In genomic region chr1:134193126-134193525, GRCm38 (mm10) we compare ENCODE assay signal across 17 mouse cellular contexts. TPM values are rescaled to one million over a fixed set of nuclear protein-coding genes. Genes with fewer than 3 reads are reported as not detected.
DNase-seq lines count a peak whose midpoint lies in the region; ATAC-seq and TF ChIP-seq lines count a peak whose summit lies in the region.
"Had no signal": no experiment of that assay in that cellular context is flagged by ENCODE, and none has a peak within 500 bp of the region (broad histone marks: within the 10 kb centered on the region; RNA-seq: fewer than 3 reads in every experiment).

Mybph (plus strand) TSS chr1:134193448.

- intact Hi-C loops in left cerebral cortex, adult 2 months (cut with DNase I), result no loop called here
- intact Hi-C loops in left cerebral cortex, postnatal 36 days (cut with DNase I), result no loop called here

- WGBS in limb, embryonic 14.5 days, result 70% methylated on average over 1 of the region's 1 CpGs

- no peak within 1 kb of the TSS for H3K4me3 ChIP-seq in left cerebral cortex, adult 2 months
- H3K4me3 ChIP-seq in limb, embryonic 14.5 days (replicated peaks; ENCODE audit: low read length), result no peak within 1 kb of the TSS
- H3K4me3 ChIP-seq: erythroblast, embryonic 14.5 days; hindbrain, embryonic 12.5 days had no signal

- DNase-seq in cerebellum, adult 9-11 months, result peak; percentile 56
- DNase-seq in cerebellum, postnatal 4 days (ENCODE audit: low spot score in 2 of 2), result no peak
- no peak for DNase-seq in left cerebral cortex, adult 2 months (ENCODE audit: extremely low spot score in 1 of 2, low spot score in 2 of 2)
- no peak for DNase-seq in left cerebral cortex, postnatal 36 days (ENCODE audit: low spot score in 2 of 2)
- DNase-seq in gastrocnemius, adult 18-20 months (ENCODE audit: low spot score), result peak; percentile 56
- no peak for DNase-seq in limb, embryonic 14.5 days (ENCODE audit: low spot score)
- DNase-seq: B cell, adult 2 months; kidney, adult 18-20 months; kidney, postnatal 4 days; lung, postnatal 36 days; thymus, postnatal 14 days had no signal

- no peaks in the 10 kb centered on the region for H3K36me3 ChIP-seq in limb, embryonic 14.5 days (ENCODE audit: control insufficient read depth, insufficient read depth, low read length)
- H3K36me3 ChIP-seq: hindbrain, embryonic 12.5 days had no signal

- H3K4me2 ChIP-seq in limb, embryonic 14.5 days (replicated peaks; ENCODE audit: low read depth, low read length, severe bottlenecking), result no peak within 1 kb of the TSS
- H3K4me2 ChIP-seq: hindbrain, embryonic 12.5 days had no signal

- H3K27me3 ChIP-seq in limb, embryonic 14.5 days (ENCODE audit: control insufficient read depth, insufficient read depth, low read length), result no peaks in the 10 kb centered on the region
- H3K27me3 ChIP-seq: hindbrain, embryonic 12.5 days had no signal

- H3K9ac ChIP-seq in limb, embryonic 14.5 days (ENCODE audit: low read depth, low read length, severe bottlenecking), result peak within 1 kb of the TSS; percentile 28; the same call in 1 of the 2 replicates
- H3K9ac ChIP-seq: hindbrain, embryonic 12.5 days had no signal

- peaks cover 33% of the 10 kb centered on the region for H3K4me1 ChIP-seq in limb, embryonic 14.5 days (ENCODE audit: control insufficient read depth, insufficient read depth, low read length)

- H3K9me3 ChIP-seq in limb, embryonic 14.5 days (ENCODE audit: control insufficient read depth, low read length), result no peaks in the 10 kb centered on the region
- H3K9me3 ChIP-seq: hindbrain, embryonic 12.5 days had no signal

- TF ChIP-seq POLR2A in limb, embryonic 14.5 days (IDR thresholded peaks at IDR 0.05; ENCODE audit: borderline replicate concordance, extremely low read depth, insufficient read depth, insufficient read length), result no peak

- no peak for ATAC-seq in limb, embryonic 14.5 days (ENCODE audit: low FRiP score, low read depth)
- ATAC-seq in inflammation-experienced regulatory T-cells, adult 6 months, result no peak
- no peak for ATAC-seq in megakaryocyte-erythroid progenitor cell, adult 5-6 weeks (replicated peaks; ENCODE audit: low FRiP score, low TSS enrichment, poor library complexity, severe bottlenecking)

- TF ChIP-seq CTCF in left cerebral cortex, adult 2 months (IDR thresholded peaks at IDR 0.05), result no peak

- H3K27ac ChIP-seq in left cerebral cortex, adult 2 months, result 0 out of 2 replicates have a peak within 1 kb of the TSS, but pooled peaks have one; percentile 21
- 0 out of 2 replicates have a peak within 1 kb of the TSS, but pooled peaks have one; percentile 19 for H3K27ac ChIP-seq in limb, embryonic 14.5 days (replicated peaks; ENCODE audit: low read depth, low read length)
- H3K27ac ChIP-seq: hindbrain, embryonic 12.5 days had no signal

RNA-seq across cellular contexts. Expression of gene Mybph, which starts in this region (rescaled TPM):
- under 1 TPM in 1 of 2 experiments, not detected in 1; 0.25 TPM for total RNA-seq in left cerebral cortex, adult 2 months (2021)
- total RNA-seq in left cerebral cortex, postnatal 36 days (2021), result under 1 TPM in 1 of 2 experiments, not detected in 1; 0.27 TPM
- 100 to 1,000 TPM; 192 to 275 TPM for total RNA-seq in gastrocnemius, adult 18-20 months (2021)
- polyA plus RNA-seq in limb, embryonic 14.5 days (2012; rRNA removed), result 92.6 and 110 TPM in 2 replicates
- 93.0 and 115 TPM in 2 replicates for polyA plus RNA-seq in limb, embryonic 14.5 days (2014; fragmentation: Nextera tagmentation; extraction: Ambion mirVana)
- not detected for polyA plus RNA-seq in inflammation-experienced regulatory T-cells, adult 6 months (2017; shearing (Covaris generic))
- total RNA-seq in megakaryocyte-erythroid progenitor cell, adult 5-6 weeks (2014; fragmentation: Nextera tagmentation), result not detected in 2 replicates
- not detected in 2 replicates for total RNA-seq in megakaryocyte-erythroid progenitor cell, adult 5-6 weeks (2017)
- total RNA-seq: MEL; midbrain, postnatal 0 days had no signal
- polyA plus RNA-seq: erythroblast, embryonic 14.5 days; midbrain, postnatal 0 days had no signal

Comparison
In these comparisons a context has a peak if more than half of its experiments do, and no peak if none do; other contexts are left out.
1. RNA of gene Mybph (total RNA-seq): 192 to 275 TPM in gastrocnemius, adult 18-20 months; 0.27 TPM in left cerebral cortex, postnatal 36 days, 0.25 TPM in left cerebral cortex, adult 2 months and not detected in megakaryocyte-erythroid progenitor cell, adult 5-6 weeks; every median in the first group is over 100 times any median in the second.
2. RNA of gene Mybph (polyA plus RNA-seq): 92.6 to 115 TPM in limb, embryonic 14.5 days; not detected in inflammation-experienced regulatory T-cells, adult 6 months; every median in the first group is over 10 times any median in the second.
3. DNase-seq: peak in cerebellum, adult 9-11 months (single experiment) and gastrocnemius, adult 18-20 months (single experiment); none in cerebellum, postnatal 4 days (0 of 2), left cerebral cortex, adult 2 months (0 of 2), left cerebral cortex, postnatal 36 days (0 of 2) and limb, embryonic 14.5 days (single experiment).